Mouse (Mus musculus) olfactory bulb, adult 2 months (tissue): ENCODE data around the gene Bag3.

Experiments
- CTCF ChIP-seq: fragments of 200-500 bp; IDR thresholded peaks from 2 replicates; pipeline ENCODE4 v1.5.1; 2012; ENCODE audit warnings: low read depth, mild to moderate bottlenecking, low read length, moderate library complexity; ENCODE audit not compliant: insufficient read depth
- POLR2A ChIP-seq: fragments of 200-500 bp; IDR thresholded peaks from 2 replicates; pipeline ENCODE4 v1.6.1; 2012; ENCODE audit warnings: mild to moderate bottlenecking, low read depth, low read length, moderate library complexity; ENCODE audit not compliant: insufficient read depth

GRCm38 (mm10) chr7:128583213-128583948 is 60.0 kb downstream of the Bag3 start:
- TF ChIP-seq CTCF (no peak), POLR2A (no peak)
